Mouse (Mus musculus) lung, embryonic 15.5 days (tissue): ENCODE measurements around the gene Selp. TPM values are rescaled to one million over a fixed set of nuclear protein-coding genes. Genes with fewer than 3 reads are reported as not detected.

ENCODE experiments used
- ATAC-seq: fragments of 200-750 bp; cut with Nextera tagmentation; 2 replicates; pipeline ENCODE4 v1.8.0; 2017; ENCODE audit warnings: moderate number of reproducible peaks, borderline replicate concordance; ENCODE audit not compliant: low FRiP score, low TSS enrichment; ENCODE audit errors: extremely low read depth
- H3K27ac ChIP-seq: fragments of 300-500 bp; sonication (generic); 2 replicates; pipeline ENCODE4 v1.5.1; 2015; ENCODE audit warnings: moderate library complexity, mild to moderate bottlenecking, inconsistent platforms
- H3K27me3 ChIP-seq: fragments of 300-500 bp; sonication (generic); 2 replicates; pipeline ENCODE4 v1.6.1; 2015; ENCODE audit warnings: inconsistent platforms
- H3K36me3 ChIP-seq: fragments of 300-500 bp; sonication (generic); 2 replicates; pipeline ENCODE4 v1.6.1; 2015; ENCODE audit warnings: inconsistent platforms
- H3K4me1 ChIP-seq: fragments of 300-500 bp; sonication (generic); 2 replicates; pipeline ENCODE4 v1.6.1; 2015; ENCODE audit warnings: inconsistent platforms
- H3K4me2 ChIP-seq: fragments of 300-500 bp; sonication (generic); 2 replicates; pipeline ENCODE4 v1.6.1; 2015; ENCODE audit warnings: inconsistent platforms, mild to moderate bottlenecking, moderate library complexity
- H3K4me3 ChIP-seq: fragments of 300-500 bp; sonication (generic); 2 replicates; pipeline ENCODE4 v1.5.1; 2015; ENCODE audit warnings: mild to moderate bottlenecking, inconsistent platforms
- H3K9ac ChIP-seq: fragments of 300-500 bp; sonication (generic); 2 replicates; pipeline ENCODE4 v1.6.1; 2015; ENCODE audit warnings: inconsistent platforms
- H3K9me3 ChIP-seq: fragments of 300-500 bp; sonication (generic); 2 replicates; pipeline ENCODE4 v1.6.1; 2016; ENCODE audit warnings: inconsistent platforms
- WGBS: fragments of 180-500 bp; shearing (Covaris S2); methylation state at CpG from one replicate; pipeline ENCODE4 v1.1.7; 2015; 5-methylcytosine and 5-hydroxymethylcytosine counted together
- polyA plus RNA-seq: library from polyadenylated mRNA; unstranded; fragments of >200 nt; fragmentation: Nextera tagmentation; extraction: Ambion mirVana; gene quantifications from 2 replicates; pipeline ENCODE4 v1.2.1, GENCODE M21; 2015

The Selp gene
- polyA plus RNA-seq, 1 experiment from 2014 or later: 0.37 TPM

DNA sequence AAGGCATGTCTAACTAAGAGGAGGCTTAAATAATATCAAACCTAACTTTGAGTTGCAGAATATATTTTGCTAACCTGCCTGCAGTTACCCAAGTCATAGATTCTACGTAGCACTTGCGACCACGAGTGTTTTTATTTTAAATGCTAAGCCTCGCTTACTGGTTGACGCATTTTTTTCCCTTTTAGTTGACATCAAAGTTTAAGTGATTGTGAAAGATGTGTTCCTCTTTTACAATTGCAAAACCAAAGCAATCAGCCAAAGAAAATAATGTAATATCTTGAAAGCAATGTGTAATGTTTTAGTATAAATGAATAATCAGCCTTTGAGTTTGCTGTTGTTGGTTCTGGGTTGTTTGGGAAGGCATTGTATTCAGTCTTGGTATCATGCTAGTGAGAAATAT is 37.8 kb downstream of the Selp start:
- Histone ChIP-seq H3K4me1 (peaks cover 4% of the 10 kb centered on the region; the same call in 1 of the 2 replicates), H3K4me3 (no peak overlapping the region), H3K9me3 (no peaks in the 10 kb centered on the region), H3K27me3 (no peaks in the 10 kb centered on the region), H3K36me3 (no peaks in the 10 kb centered on the region), H3K4me2 (no peak overlapping the region), H3K9ac (no peak overlapping the region), H3K27ac (no peak overlapping the region)
- WGBS: 71% methylated on average over 5 of the region's 5 CpGs
- no peak for ATAC-seq

DNA sequence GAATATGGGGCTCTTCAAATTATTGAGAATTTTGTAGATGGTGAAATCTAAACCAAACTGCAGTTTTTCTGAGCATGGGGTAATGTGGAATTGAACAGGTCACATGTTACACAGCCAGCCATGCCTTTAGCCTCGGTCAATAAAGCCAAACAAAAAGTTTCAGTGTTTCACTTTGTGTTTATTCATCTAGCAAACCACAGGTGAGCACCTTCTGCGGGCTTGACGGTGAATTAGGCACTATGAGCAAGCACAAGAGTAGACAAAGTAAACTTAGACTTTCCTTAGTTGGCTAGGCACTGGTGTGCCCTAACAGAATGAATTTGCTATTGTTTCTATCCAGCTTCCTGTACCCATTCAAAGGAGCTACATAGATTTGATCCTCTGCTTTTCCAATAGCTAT is 39.9 kb downstream of the Selp start:
- no peak for ATAC-seq
- no peaks in the 10 kb centered on the region for H3K36me3 ChIP-seq

DNA sequence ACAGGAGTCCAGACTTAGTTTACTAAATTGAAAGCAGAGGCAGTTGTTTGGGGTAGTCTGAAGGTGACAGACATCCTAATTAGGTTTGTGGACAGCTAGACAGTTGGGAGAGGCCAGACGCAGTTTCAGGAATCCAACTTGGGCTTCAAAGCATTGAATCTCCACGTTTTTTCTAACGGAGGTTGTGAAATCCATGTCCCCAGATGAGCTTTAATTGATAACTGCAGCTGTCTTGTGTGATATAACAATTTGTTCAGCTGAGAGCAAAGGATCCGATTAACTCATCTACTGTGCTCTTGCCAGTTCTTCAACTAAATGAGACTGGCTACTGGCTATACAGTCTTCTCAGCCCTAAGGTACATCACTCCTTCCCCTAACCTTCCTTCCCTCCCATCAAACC is 43.5 kb downstream of the Selp start:
- ATAC-seq: no peak
- Histone ChIP-seq H3K4me1 (no peaks in the 10 kb centered on the region), H3K36me3 (no peaks in the 10 kb centered on the region), H3K27ac (no peak overlapping the region), H3K9ac (no peak overlapping the region), H3K4me3 (no peak overlapping the region), H3K9me3 (no peaks in the 10 kb centered on the region), H3K27me3 (no peaks in the 10 kb centered on the region), H3K4me2 (no peak overlapping the region)
- WGBS: 58% methylated on average over 4 of the region's 4 CpGs

More for the DNA sequence above, 39.9 kb downstream of the Selp start:
- Histone ChIP-seq H3K4me1 (peaks cover 4% of the 10 kb centered on the region; the same call in 1 of the 2 replicates), H3K27me3 (no peaks in the 10 kb centered on the region), H3K4me3 (no peak overlapping the region), H3K9ac (no peak overlapping the region), H3K9me3 (no peaks in the 10 kb centered on the region), H3K4me2 (no peak overlapping the region), H3K27ac (no peak overlapping the region)
- 45% methylated on average over 3 of the region's 3 CpGs for WGBS

DNA sequence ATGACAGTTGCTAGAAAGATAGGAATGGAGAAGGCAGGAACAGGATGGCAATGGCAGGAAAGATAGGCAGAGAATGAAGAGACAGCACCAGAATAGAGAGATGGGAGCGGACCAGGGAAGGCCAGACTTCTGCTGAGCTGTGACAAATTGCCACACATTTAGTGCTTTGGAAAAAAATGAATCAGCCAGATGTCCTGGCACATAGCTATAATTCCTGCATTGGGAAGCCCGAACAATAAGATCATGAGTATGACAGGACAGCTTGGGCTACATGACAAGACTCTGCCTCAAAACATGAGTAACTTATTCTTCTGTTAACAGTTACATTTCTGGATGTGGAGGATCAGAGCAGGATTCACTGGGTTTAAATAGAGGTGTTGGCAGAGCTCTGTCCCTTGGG is 44.7 kb downstream of the Selp start:
- Histone ChIP-seq H3K27me3 (no peaks in the 10 kb centered on the region), H3K9me3 (no peaks in the 10 kb centered on the region), H3K36me3 (no peaks in the 10 kb centered on the region), H3K4me3 (no peak overlapping the region), H3K27ac (no peak overlapping the region), H3K9ac (no peak overlapping the region), H3K4me2 (no peak overlapping the region), H3K4me1 (no peaks in the 10 kb centered on the region)
- no peak for ATAC-seq
- 75% methylated on average over 2 of the region's 2 CpGs for WGBS

DNA sequence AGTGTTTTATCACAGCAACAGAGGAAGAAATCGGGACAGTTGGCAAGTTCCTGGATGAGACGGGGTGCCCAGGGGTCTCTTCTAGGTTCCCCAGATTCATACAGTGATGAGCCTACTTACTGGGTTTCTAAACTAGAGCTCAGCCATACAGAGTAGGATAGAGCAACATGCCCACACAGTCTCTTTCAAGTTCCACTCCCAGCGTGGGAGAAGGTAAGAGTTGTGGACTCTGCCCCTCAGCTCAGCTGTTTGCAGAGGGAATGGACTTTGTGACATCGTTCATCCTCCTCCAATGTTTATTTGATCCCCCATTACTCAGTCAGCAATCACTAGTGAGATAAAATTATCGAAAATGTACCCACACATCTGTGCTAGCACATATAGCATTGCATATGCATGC is 47.7 kb downstream of the Selp start:
- no peaks in the 10 kb centered on the region for H3K9me3 ChIP-seq
- H3K27ac ChIP-seq: no peak overlapping the region
- H3K36me3 ChIP-seq: no peaks in the 10 kb centered on the region
- H3K27me3 ChIP-seq: no peaks in the 10 kb centered on the region
- ATAC-seq: no peak
- no peak overlapping the region for H3K4me3 ChIP-seq
- no peaks in the 10 kb centered on the region for H3K4me1 ChIP-seq
- 60% methylated on average over 5 of the region's 5 CpGs for WGBS
- no peak overlapping the region for H3K9ac ChIP-seq
- H3K4me2 ChIP-seq: no peak overlapping the region

DNA sequence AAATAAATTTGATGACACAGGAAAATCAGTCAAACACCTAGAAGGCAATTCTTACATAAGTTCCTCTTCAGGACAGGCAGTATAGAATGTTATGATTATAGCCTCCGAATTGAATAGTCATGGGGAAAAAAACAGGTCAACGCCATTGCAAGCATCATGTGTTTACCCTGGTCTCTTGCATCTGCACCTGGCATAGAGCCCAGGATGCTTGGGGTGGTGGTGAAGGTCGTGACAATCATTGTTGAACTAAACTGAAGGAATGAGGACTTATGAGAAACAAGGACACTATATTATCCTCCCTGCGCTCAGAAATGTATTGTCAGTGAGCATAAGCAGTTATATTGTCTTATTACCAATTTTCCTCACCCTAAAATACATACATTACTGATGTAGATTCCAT is 53.8 kb downstream of the Selp start:
- 58% methylated on average over 4 of the region's 4 CpGs for WGBS
- no peak overlapping the region for H3K4me3 ChIP-seq
- H3K27ac ChIP-seq: no peak overlapping the region
- H3K9ac ChIP-seq: no peak overlapping the region
- no peak for ATAC-seq
- no peak overlapping the region for H3K4me2 ChIP-seq
- no peaks in the 10 kb centered on the region for H3K36me3 ChIP-seq
- no peaks in the 10 kb centered on the region for H3K9me3 ChIP-seq
- H3K27me3 ChIP-seq: no peaks in the 10 kb centered on the region
- no peaks in the 10 kb centered on the region for H3K4me1 ChIP-seq

DNA sequence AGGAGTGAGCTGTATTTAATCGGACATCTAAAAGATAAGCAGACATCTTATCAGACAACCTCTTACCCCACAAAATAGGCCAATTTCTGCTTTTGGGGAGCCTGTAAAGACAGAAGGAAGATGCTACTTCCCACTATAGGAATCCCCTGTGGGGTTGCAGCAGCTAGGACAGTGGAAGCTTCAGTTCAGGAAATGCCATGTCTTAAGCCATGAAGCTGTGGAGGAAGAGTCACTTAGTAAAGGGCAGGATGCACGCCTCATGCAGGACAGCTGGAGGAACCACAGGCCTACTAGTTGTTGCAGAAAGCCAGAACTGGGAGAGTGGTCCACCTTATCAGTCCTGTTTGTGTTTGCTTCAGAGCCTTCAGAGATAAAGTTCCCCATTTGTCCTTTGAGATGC is 55.4 kb downstream of the Selp start:
- Histone ChIP-seq H3K9me3 (no peaks in the 10 kb centered on the region), H3K4me3 (no peak overlapping the region), H3K36me3 (no peaks in the 10 kb centered on the region), H3K27ac (no peak overlapping the region), H3K4me1 (no peaks in the 10 kb centered on the region), H3K4me2 (no peak overlapping the region), H3K27me3 (no peaks in the 10 kb centered on the region), H3K9ac (no peak overlapping the region)
- no peak for ATAC-seq
- 59% methylated on average over 2 of the region's 2 CpGs for WGBS

DNA sequence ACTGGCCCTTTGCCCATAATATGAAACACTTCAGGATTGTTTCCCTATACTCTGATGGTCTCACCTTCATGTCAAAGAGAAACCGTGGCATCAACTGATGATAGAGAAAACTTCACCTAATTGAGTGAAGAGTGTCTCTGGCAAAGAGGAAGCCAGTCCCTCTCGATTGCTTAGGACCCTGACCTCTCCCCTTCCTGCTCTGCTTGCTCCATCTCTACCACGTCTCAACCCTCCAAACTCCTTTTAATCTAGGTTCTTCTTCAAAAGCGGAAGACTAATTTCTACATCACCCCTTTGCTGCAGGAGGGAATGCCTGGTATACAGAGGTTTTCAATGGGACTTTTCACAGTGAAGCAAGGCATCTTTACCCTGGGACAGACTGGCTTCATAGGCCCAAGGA is 58.1 kb downstream of the Selp start:
- 76% methylated on average over 4 of the region's 4 CpGs for WGBS
- Histone ChIP-seq H3K27me3 (no peaks in the 10 kb centered on the region), H3K4me2 (no peak overlapping the region), H3K4me1 (no peaks in the 10 kb centered on the region), H3K9ac (no peak overlapping the region), H3K4me3 (no peak overlapping the region), H3K9me3 (no peaks in the 10 kb centered on the region), H3K27ac (no peak overlapping the region), H3K36me3 (no peaks in the 10 kb centered on the region)
- ATAC-seq: no peak

DNA sequence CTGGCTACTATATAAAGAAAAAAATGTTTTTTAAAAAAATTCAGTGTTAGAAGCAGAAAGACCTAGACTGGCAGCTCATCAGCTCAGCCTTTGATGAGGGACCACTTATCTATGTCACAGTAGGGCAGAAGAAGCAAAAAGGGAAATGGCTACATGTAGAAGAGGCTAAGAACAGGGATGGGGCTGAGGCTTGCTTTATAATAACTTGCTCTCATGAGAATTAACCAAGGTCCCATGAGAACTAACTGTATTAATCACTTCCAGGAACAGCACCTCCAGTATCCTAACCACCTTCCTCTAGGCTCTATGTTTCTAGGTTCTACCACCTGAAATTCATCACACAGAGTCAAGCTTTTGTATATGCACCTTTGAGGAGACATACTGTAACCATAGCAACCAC is 61.8 kb downstream of the Selp start:
- H3K9ac ChIP-seq: no peak overlapping the region
- no peak for ATAC-seq
- no peak overlapping the region for H3K27ac ChIP-seq
- no peaks in the 10 kb centered on the region for H3K4me1 ChIP-seq
- H3K9me3 ChIP-seq: no peaks in the 10 kb centered on the region
- H3K36me3 ChIP-seq: no peaks in the 10 kb centered on the region
- H3K4me3 ChIP-seq: no peak overlapping the region
- no peak overlapping the region for H3K4me2 ChIP-seq
- H3K27me3 ChIP-seq: no peaks in the 10 kb centered on the region

DNA sequence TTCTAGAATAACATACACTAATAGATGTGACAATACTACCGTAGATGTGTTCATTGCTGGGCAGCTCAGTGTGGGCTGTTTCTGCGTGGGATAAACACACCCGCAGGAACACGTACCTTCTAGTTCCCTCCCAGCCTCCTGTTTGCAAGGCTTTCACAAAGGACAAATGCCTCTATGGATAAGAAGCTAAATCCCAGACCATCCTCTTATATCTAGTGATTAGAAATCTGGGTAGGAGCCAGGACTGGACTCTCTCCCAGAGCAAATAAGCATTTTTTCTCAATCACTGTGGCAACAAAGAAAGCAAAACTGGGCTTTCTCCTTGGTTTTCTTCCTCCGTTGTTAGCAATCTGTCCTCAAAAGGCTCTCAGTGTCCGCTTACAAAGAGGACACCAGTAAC is 63.4 kb downstream of the Selp start:
- Histone ChIP-seq H3K4me2 (no peak overlapping the region), H3K27ac (no peak overlapping the region), H3K27me3 (no peaks in the 10 kb centered on the region), H3K9me3 (no peaks in the 10 kb centered on the region), H3K9ac (no peak overlapping the region), H3K4me3 (no peak overlapping the region), H3K4me1 (no peaks in the 10 kb centered on the region), H3K36me3 (no peaks in the 10 kb centered on the region)
- ATAC-seq: no peak
- 61% methylated on average over 6 of the region's 6 CpGs for WGBS

DNA sequence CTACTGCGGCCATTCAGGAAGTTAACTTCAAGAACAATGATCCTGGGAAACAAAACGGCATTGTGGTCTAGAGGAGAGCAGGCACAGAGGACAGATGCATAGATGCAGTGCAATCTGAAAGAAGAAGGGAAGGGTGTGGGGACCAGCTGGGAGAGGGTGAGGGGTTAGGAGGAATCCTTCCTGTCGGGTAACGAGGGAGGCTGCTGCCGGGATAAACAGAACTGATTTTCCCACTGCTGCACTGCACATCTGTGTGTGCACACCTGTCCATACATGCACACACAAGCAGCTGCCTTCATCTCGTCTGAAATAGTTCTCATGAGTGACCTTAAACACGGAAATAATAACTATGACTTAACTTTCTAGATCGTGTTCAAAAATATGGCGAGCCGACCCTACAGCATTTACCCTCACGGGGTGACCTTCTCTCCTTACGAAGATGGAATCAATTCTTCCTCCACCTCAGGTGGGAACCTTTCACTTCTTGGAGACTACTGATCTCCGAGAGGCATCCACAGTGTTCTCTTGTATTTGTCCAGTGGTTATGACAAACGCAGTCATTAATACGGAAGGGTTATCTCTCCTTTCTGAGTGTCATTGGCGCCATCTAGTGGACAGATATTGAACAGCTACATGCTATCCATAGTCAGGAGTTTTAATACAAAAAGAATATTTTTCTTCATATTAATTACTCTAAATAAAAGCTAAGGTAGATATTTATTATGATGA is 69.2 kb downstream of the Selp start:
- Histone ChIP-seq H3K27ac (no peak overlapping the region), H3K27me3 (peaks cover 2% of the 10 kb centered on the region; the same call in 1 of the 2 replicates), H3K4me3 (peak overlapping the region; percentile 20; the same call in 1 of the 2 replicates), H3K9ac (0 out of 2 replicates have a peak overlapping the region, but pooled peaks have one; percentile 16), H3K4me1 (peaks cover 5% of the 10 kb centered on the region), H3K36me3 (no peaks in the 10 kb centered on the region), H3K9me3 (no peaks in the 10 kb centered on the region), H3K4me2 (peak overlapping the region; percentile 46)
- peak; percentile 64; the same call in 1 of the 2 replicates for ATAC-seq
- 36% methylated on average over 16 of the region's 16 CpGs for WGBS

DNA sequence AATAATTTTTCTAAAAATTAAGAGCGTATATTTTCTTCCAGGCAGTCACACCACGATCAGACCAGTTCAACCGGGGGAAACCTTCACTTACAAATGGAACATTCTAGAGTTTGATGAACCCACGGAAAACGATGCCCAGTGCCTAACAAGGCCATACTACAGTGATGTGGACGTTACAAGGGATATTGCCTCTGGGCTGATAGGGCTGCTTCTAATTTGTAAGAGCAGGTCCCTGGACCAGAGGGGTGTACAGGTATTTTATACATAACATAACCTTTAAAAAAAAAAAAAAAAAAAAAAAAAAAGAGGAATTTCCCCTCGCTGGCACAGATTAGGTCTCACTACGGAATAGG is 69.8 kb downstream of the Selp start:
- no peak for ATAC-seq
- Histone ChIP-seq H3K4me1 (peaks cover 5% of the 10 kb centered on the region), H3K4me2 (no peak overlapping the region), H3K4me3 (no peak overlapping the region), H3K9ac (no peak overlapping the region), H3K9me3 (no peaks in the 10 kb centered on the region), H3K27me3 (peaks cover 2% of the 10 kb centered on the region; the same call in 1 of the 2 replicates), H3K27ac (no peak overlapping the region), H3K36me3 (no peaks in the 10 kb centered on the region)
- WGBS: 34% methylated on average over 8 of the region's 8 CpGs

DNA sequence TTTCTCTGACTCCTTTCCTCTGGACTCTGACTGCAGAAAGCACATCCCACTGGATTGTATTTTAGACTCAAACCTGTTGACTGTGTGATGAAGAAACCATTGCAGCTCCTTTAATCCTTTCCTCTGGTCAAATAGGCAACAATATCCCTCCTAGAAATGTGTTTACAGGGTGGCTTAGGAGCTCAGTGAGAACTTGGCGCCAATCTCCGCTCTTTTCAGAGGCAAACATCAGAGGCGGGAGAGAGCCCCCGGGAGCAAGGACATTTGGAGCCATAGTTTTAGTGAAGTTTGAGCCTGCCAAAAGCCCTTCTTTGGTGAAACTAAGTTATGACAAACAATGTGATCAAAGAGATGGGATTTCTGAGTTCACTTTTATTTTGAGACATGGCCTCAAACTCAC is 70.3 kb downstream of the Selp start:
- 46% methylated on average over 4 of the region's 4 CpGs for WGBS
- no peaks in the 10 kb centered on the region for H3K36me3 ChIP-seq
- H3K4me2 ChIP-seq: no peak overlapping the region
- peaks cover 2% of the 10 kb centered on the region; the same call in 1 of the 2 replicates for H3K27me3 ChIP-seq
- H3K4me1 ChIP-seq: peaks cover 5% of the 10 kb centered on the region
- ATAC-seq: no peak
- H3K27ac ChIP-seq: no peak overlapping the region
- no peak overlapping the region for H3K9ac ChIP-seq
- no peak overlapping the region for H3K4me3 ChIP-seq
- no peaks in the 10 kb centered on the region for H3K9me3 ChIP-seq
